Mouse (Mus musculus): ENCODE measurements around the gene Scn2a.

- TF ChIP-seq POLR2A (IDR thresholded peaks at IDR 0.05; ENCODE audit: low read depth, low read length), result no peak
- no peak for TF ChIP-seq CTCF (IDR thresholded peaks at IDR 0.05; ENCODE audit: borderline replicate concordance, insufficient read depth, low read length)
Measured at GRCm38 (mm10) chr2:65793593-65793992, 173.0 kb downstream of the Scn2a start.
